Mouse (Mus musculus) embryonic fibroblast, embryonic 13.5 days (primary cell): ENCODE results near the gene Galm. TPM values are rescaled to one million over a fixed set of nuclear protein-coding genes. Genes with fewer than 3 reads are reported as not detected.
"Not testable (repeated sequence)": the region's sequence is repeated elsewhere in the genome, so short reads cannot be mapped to it uniquely, and the experiment has no call there.

Source experiments
- H3K27ac ChIP-seq: 2 replicates; pipeline ENCODE4 v1.5.1; 2012; ENCODE audit warnings: low read length, control low read depth, inconsistent platforms; ENCODE audit not compliant: insufficient read depth
- H3K4me1 ChIP-seq: 2 replicates; pipeline ENCODE4 v1.6.1; 2011; ENCODE audit warnings: low read length; ENCODE audit not compliant: control insufficient read depth, insufficient read depth
- H3K4me3 ChIP-seq: 2 replicates; pipeline ENCODE4 v1.5.1; 2011; ENCODE audit warnings: mild to moderate bottlenecking, control low read depth, low read length; ENCODE audit not compliant: insufficient read depth
- CTCF ChIP-seq: IDR thresholded peaks from 2 replicates; pipeline ENCODE4 v1.5.1; 2011; ENCODE audit warnings: mild to moderate bottlenecking, control low read depth, low read length, moderate library complexity, borderline replicate concordance; ENCODE audit not compliant: insufficient read depth
- POLR2A ChIP-seq: IDR thresholded peaks from 2 replicates; pipeline ENCODE4 v1.6.1; 2011; ENCODE audit warnings: low read depth, mild to moderate bottlenecking, control low read depth, low read length, moderate library complexity
- polyA plus RNA-seq: library from polyadenylated mRNA; stranded (reverse); fragments of >200 nt; gene quantifications from 2 replicates; pipeline ENCODE4 v1.2.4, GENCODE M21; 2011; ENCODE audit warnings: low read depth; ENCODE audit not compliant: missing spikeins, insufficient read length

Galm gene
- polyA plus RNA-seq, 1 experiment, result 10.0 TPM

- H3K4me1 ChIP-seq, result no peaks in the 10 kb centered on the region
- no peak overlapping the region for H3K4me3 ChIP-seq
- H3K27ac ChIP-seq, result no peak overlapping the region
- TF ChIP-seq POLR2A, result no peak
- no peak for TF ChIP-seq CTCF
Observed at GRCm38 (mm10) chr17:80180468-80180867, 53.2 kb downstream of the Galm start.

- no peak overlapping the region for H3K4me3 ChIP-seq
Observed at GRCm38 (mm10) chr17:80183615-80184014, 56.3 kb downstream of the Galm start.

GRCm38 (mm10) chr17:80193075-80193474 is 65.8 kb downstream of the Galm start:
- H3K27ac ChIP-seq, result no peak overlapping the region
- no peak overlapping the region for H3K4me3 ChIP-seq
- TF ChIP-seq POLR2A (no peak), CTCF (no peak)
- no peaks in the 10 kb centered on the region; the same call in 1 of the 2 replicates for H3K4me1 ChIP-seq

More at GRCm38 (mm10) chr17:80183615-80184014, 56.3 kb downstream of the Galm start:
- no peaks in the 10 kb centered on the region; the same call in 1 of the 2 replicates for H3K4me1 ChIP-seq
- TF ChIP-seq CTCF, result no peak
- no peak for TF ChIP-seq POLR2A
- no peak overlapping the region for H3K27ac ChIP-seq

GRCm38 (mm10) chr17:80199160-80199778 is 72.0 kb downstream of the Galm start:
- no peak overlapping the region for H3K27ac ChIP-seq
- TF ChIP-seq CTCF, result no peak
- 0 out of 2 replicates have a peak, but pooled peaks have one; percentile 5 for TF ChIP-seq POLR2A

GRCm38 (mm10) chr17:80205657-80206056 is 78.4 kb downstream of the Galm start:
- no peak for TF ChIP-seq POLR2A
- no peak for TF ChIP-seq CTCF
- no peaks in the 10 kb centered on the region for H3K4me1 ChIP-seq
- H3K4me3 ChIP-seq, result peak overlapping the region; percentile 75
- no peak overlapping the region for H3K27ac ChIP-seq

More at GRCm38 (mm10) chr17:80199160-80199778, 72.0 kb downstream of the Galm start:
- H3K4me1 ChIP-seq, result no peaks in the 10 kb centered on the region
- no peak overlapping the region for H3K4me3 ChIP-seq

- H3K4me3 ChIP-seq, result peak overlapping the region; percentile 75
- no peaks in the 10 kb centered on the region for H3K4me1 ChIP-seq
- TF ChIP-seq CTCF, result no peak
- no peak for TF ChIP-seq POLR2A
- H3K27ac ChIP-seq, result peak overlapping the region; percentile 19
Observed at GRCm38 (mm10) chr17:80206301-80206670, 79.0 kb downstream of the Galm start.

GRCm38 (mm10) chr17:80206671-80207581 is 79.7 kb downstream of the Galm start, which contains the start of the genes Srsf7 and Ttc39d:
Srsf7 (minus strand) TSS chr17:80207307.
Ttc39d (plus strand) TSS chr17:80207460.
- peak within 1 kb of the TSS; percentile 75 for H3K4me3 ChIP-seq
- peak within 1 kb of the TSS; percentile 85 for H3K27ac ChIP-seq
- peak; percentile 100 for TF ChIP-seq POLR2A
- no peak for TF ChIP-seq CTCF
- no peaks in the 10 kb centered on the region for H3K4me1 ChIP-seq

GRCm38 (mm10) chr17:80213998-80214397 is 86.7 kb downstream of the Galm start:
- H3K27ac ChIP-seq, H3K4me3 ChIP-seq, H3K4me1 ChIP-seq: not testable (repeated sequence)

GRCm38 (mm10) chr17:80220131-80220530 is 92.9 kb downstream of the Galm start:
- no peaks in the 10 kb centered on the region for H3K4me1 ChIP-seq
- TF ChIP-seq POLR2A (no peak), CTCF (no peak)

GRCm38 (mm10) chr17:80221202-80221601 is 93.9 kb downstream of the Galm start:
- no peak for TF ChIP-seq POLR2A
- TF ChIP-seq CTCF, result no peak
- H3K4me1 ChIP-seq, result no peaks in the 10 kb centered on the region

More at GRCm38 (mm10) chr17:80220131-80220530, 92.9 kb downstream of the Galm start:
- Histone ChIP-seq H3K27ac (no peak overlapping the region), H3K4me3 (no peak overlapping the region)

More at GRCm38 (mm10) chr17:80221202-80221601, 93.9 kb downstream of the Galm start:
- Histone ChIP-seq H3K27ac (no peak overlapping the region), H3K4me3 (no peak overlapping the region)
